Mouse (Mus musculus) testis, adult 2 months (tissue): ENCODE data around the gene Sacm1l.

ENCODE experiments used
- CTCF ChIP-seq: fragments of 200-500 bp; IDR thresholded peaks from 2 replicates; pipeline ENCODE4 v1.5.1; 2012; ENCODE audit warnings: low read depth, mild to moderate bottlenecking, inconsistent platforms, low read length, moderate library complexity; ENCODE audit not compliant: control insufficient read depth, insufficient read depth, insufficient replicate concordance
- POLR2A ChIP-seq: fragments of 200-500 bp; IDR thresholded peaks from 2 replicates; pipeline ENCODE4 v1.6.1; 2012; ENCODE audit warnings: low read depth, mild to moderate bottlenecking, inconsistent platforms, low read length, moderate library complexity; ENCODE audit not compliant: control insufficient read depth

DNA sequence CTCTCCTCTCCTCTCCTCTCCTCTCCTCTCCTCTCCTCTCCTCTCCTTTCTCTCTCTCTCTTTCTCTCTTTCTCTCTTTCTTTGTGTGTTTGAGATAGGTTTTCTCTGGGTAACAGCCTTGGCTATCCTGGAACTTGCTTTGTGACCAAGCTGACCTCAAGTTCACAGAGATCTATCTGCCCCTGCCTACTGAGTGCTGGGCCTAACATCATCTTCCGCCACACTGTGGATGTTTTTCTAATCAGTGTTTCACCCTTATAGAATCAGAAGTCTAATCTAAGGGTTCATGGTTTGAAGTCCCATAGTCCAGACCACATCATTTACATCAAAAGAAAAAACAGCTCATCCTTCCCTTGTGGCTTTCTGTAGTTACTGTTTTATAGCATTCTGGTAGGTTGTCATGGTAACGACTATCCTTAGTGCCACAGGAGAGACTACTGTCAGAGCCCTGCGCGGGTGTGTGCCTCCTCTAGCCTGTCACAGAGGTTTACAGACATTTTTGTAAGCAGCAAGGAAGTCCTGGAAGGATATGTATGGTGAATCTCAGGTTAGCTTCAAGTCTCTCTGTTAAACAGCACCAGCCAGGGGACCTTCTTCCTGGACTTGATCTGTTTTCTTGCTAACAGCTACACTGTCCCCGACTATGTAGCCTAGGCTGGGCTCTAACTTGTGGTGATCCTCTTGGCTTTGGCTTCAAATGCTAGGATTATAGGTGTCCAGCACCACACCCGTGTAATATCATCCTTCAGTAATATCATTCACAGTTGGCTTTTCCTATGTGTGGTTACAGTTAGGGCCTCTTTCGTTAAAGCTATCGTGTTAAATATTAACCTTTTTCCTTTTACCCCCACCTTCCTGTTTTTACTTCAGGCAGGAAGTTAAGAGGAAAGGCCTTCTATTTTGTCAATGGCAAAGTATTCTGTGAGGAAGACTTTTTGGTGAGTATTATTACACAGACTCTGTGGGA lies 19.6 kb upstream of the Sacm1l start:
- TF ChIP-seq POLR2A, result peak; percentile 17; the same call in 1 of the 2 replicates
- no peak for TF ChIP-seq CTCF
